In the genomic region with DNA sequence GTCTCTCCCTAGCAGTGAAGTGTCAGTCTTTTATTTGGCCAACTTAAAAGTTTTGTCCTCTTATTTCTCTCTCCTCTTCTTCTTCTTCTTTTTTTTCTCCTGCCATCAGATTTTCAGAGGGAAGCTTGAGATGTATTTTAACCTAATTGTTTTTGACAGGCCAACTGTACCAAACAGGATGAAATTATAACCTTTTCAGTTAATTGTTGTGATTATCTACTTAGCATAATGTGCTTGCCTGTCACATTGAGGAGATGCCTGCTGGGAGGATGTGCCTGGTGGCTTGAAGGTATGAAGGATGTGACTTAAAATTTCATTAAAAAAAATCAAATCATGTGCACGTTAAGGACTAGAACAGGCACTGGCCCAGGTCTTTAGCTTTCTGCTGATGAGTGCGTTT, we compare ENCODE assay signal across 24 mouse cellular contexts.
"Had no signal": no experiment of that assay in that cellular context is flagged by ENCODE, and none has a peak within 500 bp of the region (broad histone marks: within the 10 kb centered on the region; RNA-seq: fewer than 3 reads in every experiment).

No protein-coding gene starts in this region.

- H3K27ac ChIP-seq: gastrocnemius, adult 2 months; heart, embryonic 10.5 days; hindbrain, embryonic 15.5 days; intestine, embryonic 15.5 days; layer of hippocampus, adult 2 months; left cerebral cortex, adult 2 months; limb, embryonic 10.5 days; limb, embryonic 12.5 days; liver, embryonic 13.5 days had no signal

- H3K9ac ChIP-seq: heart, embryonic 12.5 days; hindbrain, embryonic 15.5 days; intestine, embryonic 15.5 days; limb, embryonic 12.5 days; liver, embryonic 13.5 days had no signal

- DNase-seq: gastrocnemius, adult 2 months; gastrocnemius, postnatal 10 days; gastrocnemius, postnatal 25 days; heart, adult 18-20 months; heart, postnatal 10 days; heart, postnatal 36 days; kidney, adult 18-20 months; kidney, adult 8-10 months; kidney, postnatal 10 days; kidney, postnatal 25 days; kidney, postnatal 4 days; liver; liver, embryonic 13.5 days had no signal

- H3K4me1 ChIP-seq: heart, embryonic 10.5 days; heart, embryonic 12.5 days; hindbrain, embryonic 15.5 days; intestine, embryonic 15.5 days; limb, embryonic 10.5 days; limb, embryonic 12.5 days; liver, embryonic 13.5 days had no signal

- H3K27me3 ChIP-seq: heart, embryonic 12.5 days; hindbrain, embryonic 15.5 days; intestine, embryonic 15.5 days; limb, embryonic 12.5 days; liver, embryonic 13.5 days had no signal

- H3K9me3 ChIP-seq: heart, embryonic 10.5 days; heart, embryonic 12.5 days; hindbrain, embryonic 15.5 days; intestine, embryonic 15.5 days; limb, embryonic 10.5 days; limb, embryonic 12.5 days; liver, embryonic 13.5 days had no signal

- ATAC-seq: inflammation-experienced regulatory T-cells, adult 6 months; intestine, embryonic 15.5 days; intestine, postnatal 0 days had no signal

- H3K36me3 ChIP-seq: heart, embryonic 10.5 days; heart, embryonic 12.5 days; hindbrain, embryonic 15.5 days; intestine, embryonic 15.5 days; limb, embryonic 10.5 days; limb, embryonic 12.5 days; liver, embryonic 13.5 days had no signal

- H3K4me3 ChIP-seq: gastrocnemius, adult 2 months; heart, embryonic 10.5 days; heart, embryonic 12.5 days; hindbrain, embryonic 15.5 days; intestine, embryonic 15.5 days; layer of hippocampus, adult 2 months; left cerebral cortex, adult 2 months; limb, embryonic 10.5 days; limb, embryonic 12.5 days; liver, embryonic 13.5 days had no signal

- H3K4me2 ChIP-seq: heart, embryonic 12.5 days; hindbrain, embryonic 15.5 days; intestine, embryonic 15.5 days; limb, embryonic 12.5 days; liver, embryonic 11.5 days; liver, embryonic 13.5 days had no signal
